Mouse (Mus musculus) splenic B cell, adult 2 months (primary cell): ENCODE measurements around the gene Dnph1.
A peak's percentile ranks its signal among the peaks of the same experiment; 100 is the strongest.

Experiments used
- DNase-seq: peaks from one replicate; pipeline ENCODE4 v3.0.0-alpha.2; 2011; ENCODE audit warnings: low read depth, low spot score
- H3K27me3 ChIP-seq: 2 replicates; pipeline ENCODE4 v1.6.1; 2012; ENCODE audit warnings: mild to moderate bottlenecking, low read length, moderate library complexity, mixed read lengths; ENCODE audit not compliant: control insufficient read depth, poor library complexity, insufficient read depth, severe bottlenecking
- H3K36me3 ChIP-seq: 2 replicates; pipeline ENCODE4 v1.6.1; 2012; ENCODE audit warnings: mild to moderate bottlenecking, low read length, moderate library complexity, mixed read lengths; ENCODE audit not compliant: control insufficient read depth, poor library complexity, insufficient read depth, severe bottlenecking

Gene Dnph1

DNA sequence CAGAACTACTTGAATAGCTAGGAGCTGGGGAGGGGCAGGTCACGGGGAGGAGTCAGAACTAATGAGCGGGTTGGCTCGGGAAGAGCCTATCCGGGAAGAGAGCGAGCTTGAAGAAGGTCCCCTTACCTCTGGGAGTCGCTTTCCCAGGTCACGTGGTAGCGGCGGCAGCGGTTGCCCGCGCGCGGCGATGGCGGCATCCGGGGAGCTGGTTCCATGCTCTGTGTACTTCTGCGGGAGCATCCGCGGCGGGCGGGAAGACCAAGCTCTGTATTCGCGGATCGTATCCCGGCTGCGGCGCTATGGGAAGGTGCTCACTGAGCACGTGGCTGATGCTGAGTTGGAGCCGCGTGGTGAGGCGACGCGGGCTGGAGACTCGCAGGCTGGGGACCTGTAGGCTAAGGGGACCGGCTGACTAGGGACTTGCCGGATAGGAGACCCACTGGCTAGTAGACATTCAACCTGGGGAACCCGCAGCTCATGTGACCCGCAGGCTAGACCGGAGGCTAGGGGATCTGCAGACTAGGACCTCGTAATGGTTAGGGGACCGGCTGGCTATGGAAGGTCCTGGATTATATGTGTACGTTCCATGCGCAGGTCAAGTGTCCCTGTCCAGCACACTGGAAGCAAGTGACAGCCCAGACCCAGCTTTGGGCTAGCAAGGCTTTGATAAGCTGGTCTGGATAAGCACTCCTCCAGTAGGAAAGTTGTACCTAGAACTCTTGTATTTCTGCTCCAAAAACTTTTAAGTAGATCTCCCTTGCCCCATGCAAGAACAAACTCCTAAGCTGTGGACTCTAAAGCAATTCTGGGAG lies at the start of gene Dnph1:
Dnph1 (plus strand) TSS at position 89 of the 812 bp plus-strand sequence.
- Histone ChIP-seq H3K27me3 (no peaks in the 10 kb centered on the region), H3K36me3 (no peaks in the 10 kb centered on the region)
- peak; percentile 28 for DNase-seq

- Histone ChIP-seq H3K27me3 (peaks cover 4% of the 10 kb centered on the region), H3K36me3 (no peaks in the 10 kb centered on the region)
- DNase-seq: no peak
Observed at GRCm38 (mm10) chr17:46452683-46453082, 43.8 kb upstream of the Dnph1 start.

GRCm38 (mm10) chr17:46453302-46453948 lies 43.1 kb upstream of the Dnph1 start:
- Histone ChIP-seq H3K27me3 (peaks cover 4% of the 10 kb centered on the region), H3K36me3 (no peaks in the 10 kb centered on the region)
- DNase-seq: no peak

DNA sequence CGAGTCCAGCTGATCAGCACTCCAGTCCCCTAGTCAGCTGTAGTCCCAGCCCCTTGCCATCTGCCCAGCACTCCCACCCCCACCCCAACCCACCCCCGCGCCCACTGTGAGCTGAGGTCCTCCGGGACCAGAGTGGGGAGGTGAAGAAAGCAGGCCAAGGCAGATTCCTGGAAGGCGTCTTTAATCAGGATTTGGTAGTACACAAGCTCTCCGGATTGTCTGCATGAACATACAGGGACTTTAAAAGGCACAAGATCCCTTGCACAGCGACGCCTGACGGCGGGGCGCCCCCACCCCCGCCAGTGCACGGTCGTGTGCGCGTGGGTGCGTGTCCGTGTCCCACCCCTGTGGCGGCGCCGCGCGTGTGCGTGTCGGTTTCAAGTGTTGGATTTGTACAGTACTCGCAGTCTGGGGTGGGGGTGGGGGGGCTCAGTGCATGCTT lies 42.5 kb upstream of the Dnph1 start:
- DNase-seq: peak; percentile 18
- no peaks in the 10 kb centered on the region for H3K36me3 ChIP-seq
- peaks cover 4% of the 10 kb centered on the region for H3K27me3 ChIP-seq

GRCm38 (mm10) chr17:46454539-46454938 lies 42.0 kb upstream of the Dnph1 start:
- Histone ChIP-seq H3K36me3 (no peaks in the 10 kb centered on the region), H3K27me3 (peaks cover 4% of the 10 kb centered on the region)
- DNase-seq: no peak

DNA sequence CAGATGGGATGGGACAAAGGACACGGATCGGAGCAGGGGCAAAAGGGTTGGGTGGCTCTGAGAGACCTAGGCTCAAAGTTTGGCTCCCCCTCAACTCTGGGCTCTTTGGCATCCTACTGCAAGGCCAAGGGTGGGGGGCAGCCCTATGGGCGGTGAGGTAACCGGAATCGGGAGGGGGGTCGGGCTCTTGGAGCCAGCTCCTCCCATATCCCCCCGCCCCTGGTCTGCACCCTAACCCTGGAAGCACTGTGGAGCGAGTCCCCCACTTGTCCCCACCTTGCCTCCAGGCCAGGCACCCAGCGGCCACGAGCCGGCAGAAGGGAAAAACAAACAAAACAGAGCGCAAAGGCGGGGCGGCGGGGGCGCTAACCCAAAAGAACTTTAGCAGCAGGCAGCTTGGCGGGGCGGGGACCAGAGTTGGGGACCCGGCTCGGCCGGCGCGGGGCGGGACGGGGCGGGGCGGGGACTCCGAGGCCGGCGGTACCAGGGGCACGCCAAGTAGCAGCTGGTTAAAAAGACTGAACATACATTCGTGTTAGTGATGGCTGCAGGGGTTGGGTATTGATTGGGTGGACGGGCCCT lies 41.3 kb upstream of the Dnph1 start:
- DNase-seq: no peak

GRCm38 (mm10) chr17:46457791-46458190 lies 38.7 kb upstream of the Dnph1 start:
- H3K27me3 ChIP-seq: peaks cover 4% of the 10 kb centered on the region
- DNase-seq: peak; percentile 77

More for the DNA sequence above, 41.3 kb upstream of the Dnph1 start:
- H3K36me3 ChIP-seq: no peaks in the 10 kb centered on the region
- peaks cover 4% of the 10 kb centered on the region for H3K27me3 ChIP-seq

DNA sequence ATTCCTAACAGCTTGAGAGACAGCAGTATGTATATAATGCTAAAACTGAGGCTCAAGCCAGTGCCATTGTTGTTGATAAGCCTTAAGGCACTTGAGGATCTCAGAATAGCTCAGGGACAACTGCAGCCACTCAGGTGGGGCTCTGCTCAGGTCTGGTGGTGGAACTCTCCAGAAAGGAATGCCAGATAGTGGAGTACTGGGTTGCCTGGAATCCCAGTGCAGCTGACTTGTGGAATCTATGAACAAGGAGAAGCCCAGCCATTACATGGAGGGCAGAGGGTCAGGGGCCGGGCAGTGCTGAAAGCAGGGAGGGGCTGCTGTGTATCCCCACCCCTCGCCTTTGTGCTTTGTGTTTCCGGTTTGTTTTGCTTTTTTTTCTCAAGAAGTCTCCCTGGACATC lies 38.1 kb upstream of the Dnph1 start:
- peaks cover 4% of the 10 kb centered on the region for H3K27me3 ChIP-seq
- H3K36me3 ChIP-seq: no peaks in the 10 kb centered on the region
- no peak for DNase-seq

More at GRCm38 (mm10) chr17:46457791-46458190, 38.7 kb upstream of the Dnph1 start:
- H3K36me3 ChIP-seq: no peaks in the 10 kb centered on the region

DNA sequence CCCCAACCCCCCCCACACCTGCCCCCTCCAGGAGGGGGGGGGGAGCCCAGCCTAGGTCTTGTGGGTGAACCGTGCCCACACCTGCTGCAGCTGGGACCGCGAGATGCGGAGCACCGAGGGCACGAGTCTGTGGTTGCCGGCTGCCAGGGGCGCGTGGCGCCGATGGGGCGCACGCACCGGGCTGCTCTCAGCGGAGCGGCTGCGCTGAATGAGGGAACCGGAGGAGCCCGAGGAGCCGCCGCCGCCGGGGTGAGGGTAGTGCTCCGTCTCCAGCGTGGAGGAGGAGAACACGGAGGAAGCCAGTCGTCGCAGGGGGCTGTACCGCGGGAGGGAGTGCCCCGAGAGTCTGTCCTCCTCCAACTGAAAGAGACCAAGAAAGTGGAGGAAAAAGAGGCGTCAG lies 35.8 kb upstream of the Dnph1 start:
- no peak for DNase-seq
- Histone ChIP-seq H3K36me3 (no peaks in the 10 kb centered on the region), H3K27me3 (no peaks in the 10 kb centered on the region; the same call in 1 of the 2 replicates)

DNA sequence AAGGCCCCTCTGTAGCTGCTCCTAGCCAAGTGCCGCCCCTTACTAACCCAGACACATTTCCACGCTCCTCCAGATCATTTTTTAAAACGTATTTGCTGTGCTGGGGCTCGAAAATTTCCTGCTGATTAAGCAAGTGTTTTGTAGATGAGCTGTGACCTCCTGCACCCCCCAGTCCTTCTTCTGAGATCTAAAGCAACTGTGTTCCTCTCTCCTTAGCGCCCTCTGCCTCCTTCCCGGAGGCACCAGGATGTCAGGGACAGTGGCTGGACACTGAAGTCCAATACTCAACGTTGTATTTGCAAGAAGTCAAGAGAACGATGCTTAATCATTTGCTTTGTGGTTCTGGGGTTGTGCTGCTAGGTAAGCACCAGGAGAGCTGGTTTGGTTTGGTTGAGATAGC lies 35.2 kb upstream of the Dnph1 start:
- H3K27me3 ChIP-seq: no peaks in the 10 kb centered on the region; the same call in 1 of the 2 replicates

GRCm38 (mm10) chr17:46462226-46462625 lies 34.3 kb upstream of the Dnph1 start:
- H3K36me3 ChIP-seq: no peaks in the 10 kb centered on the region
- no peaks in the 10 kb centered on the region; the same call in 1 of the 2 replicates for H3K27me3 ChIP-seq

More for the DNA sequence above, 35.2 kb upstream of the Dnph1 start:
- no peaks in the 10 kb centered on the region for H3K36me3 ChIP-seq
- DNase-seq: no peak

DNA sequence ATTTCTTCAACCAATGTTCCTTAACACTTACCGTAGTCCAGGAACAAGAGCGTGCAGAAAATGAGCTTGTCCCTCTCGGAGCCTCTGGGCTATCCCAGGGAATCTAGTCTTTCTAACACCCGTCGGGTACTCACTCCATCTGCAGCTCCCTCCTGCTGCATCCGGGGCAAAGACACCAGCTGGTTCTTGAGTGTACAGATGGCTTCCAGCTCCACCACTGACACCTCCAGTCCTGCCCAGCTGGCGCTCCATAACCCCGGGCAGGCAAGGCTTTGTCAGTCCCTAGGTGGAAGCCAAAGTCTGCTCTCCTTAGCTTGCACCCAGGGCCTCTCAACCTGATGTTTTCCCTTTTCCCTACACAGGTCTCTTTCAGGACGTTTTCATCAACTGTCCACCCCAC lies 28.7 kb upstream of the Dnph1 start:
- no peak for DNase-seq
- H3K27me3 ChIP-seq: no peaks in the 10 kb centered on the region; the same call in 1 of the 2 replicates
- H3K36me3 ChIP-seq: no peaks in the 10 kb centered on the region

More at GRCm38 (mm10) chr17:46462226-46462625, 34.3 kb upstream of the Dnph1 start:
- DNase-seq: no peak

DNA sequence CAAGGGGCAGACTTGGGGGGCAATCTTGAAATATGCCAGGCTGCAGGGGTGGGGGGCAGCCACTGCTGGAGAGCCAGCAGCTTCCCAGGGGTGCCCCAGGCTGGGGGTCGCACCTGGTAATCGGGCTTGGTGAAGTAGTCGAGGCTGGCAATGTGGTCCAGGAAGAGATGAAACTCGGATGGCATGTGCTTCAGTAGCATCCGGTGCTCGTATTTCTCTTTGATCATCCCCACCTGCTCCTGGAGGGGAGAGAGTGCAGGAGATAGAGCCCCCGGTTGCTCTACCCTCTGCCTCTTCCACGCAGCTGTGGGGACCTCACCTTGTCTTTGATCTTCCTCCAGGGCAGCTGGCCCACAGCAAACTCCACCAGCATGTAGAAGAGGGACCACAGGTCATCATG lies 19.9 kb upstream of the Dnph1 start:
- Histone ChIP-seq H3K27me3 (no peaks in the 10 kb centered on the region), H3K36me3 (no peaks in the 10 kb centered on the region)
- DNase-seq: no peak

- Histone ChIP-seq H3K36me3 (no peaks in the 10 kb centered on the region), H3K27me3 (no peaks in the 10 kb centered on the region)
- no peak for DNase-seq
Observed at GRCm38 (mm10) chr17:46477286-46477685, 19.2 kb upstream of the Dnph1 start.

- no peaks in the 10 kb centered on the region; the same call in 1 of the 2 replicates for H3K27me3 ChIP-seq
- H3K36me3 ChIP-seq: no peaks in the 10 kb centered on the region
- DNase-seq: peak; percentile 25
Observed at GRCm38 (mm10) chr17:46483561-46484001, 12.9 kb upstream of the Dnph1 start.
